Mouse (Mus musculus): Measurements from ENCODE around the gene Krt72.

The Krt72 gene

DNA sequence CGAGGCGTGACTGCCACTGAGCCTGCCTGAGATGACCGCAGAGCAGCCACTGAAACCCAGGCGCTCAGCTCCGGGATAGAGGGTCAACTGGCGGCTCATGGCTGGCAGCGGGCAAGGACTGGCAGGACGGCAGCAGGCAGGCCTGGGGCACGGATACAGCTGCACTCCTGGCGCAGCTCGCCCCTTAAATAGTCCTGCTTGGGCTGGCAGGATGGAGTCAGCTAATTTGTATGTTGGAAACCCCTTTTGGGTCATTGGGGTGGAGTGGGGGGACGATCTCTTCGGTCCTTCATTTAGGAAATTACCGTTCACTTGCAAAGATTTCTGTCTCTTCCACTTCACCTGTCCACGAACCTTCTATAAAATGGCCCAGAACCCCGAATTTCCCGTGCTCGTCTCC, at the start of gene Krt72:
Gene Krt72 (minus strand): TSS at position 101 of the 400 bp plus-strand sequence.
- no peak for DNase-seq (ENCODE audit: low read depth in 1 of 2, low spot score in 2 of 2)

DNA sequence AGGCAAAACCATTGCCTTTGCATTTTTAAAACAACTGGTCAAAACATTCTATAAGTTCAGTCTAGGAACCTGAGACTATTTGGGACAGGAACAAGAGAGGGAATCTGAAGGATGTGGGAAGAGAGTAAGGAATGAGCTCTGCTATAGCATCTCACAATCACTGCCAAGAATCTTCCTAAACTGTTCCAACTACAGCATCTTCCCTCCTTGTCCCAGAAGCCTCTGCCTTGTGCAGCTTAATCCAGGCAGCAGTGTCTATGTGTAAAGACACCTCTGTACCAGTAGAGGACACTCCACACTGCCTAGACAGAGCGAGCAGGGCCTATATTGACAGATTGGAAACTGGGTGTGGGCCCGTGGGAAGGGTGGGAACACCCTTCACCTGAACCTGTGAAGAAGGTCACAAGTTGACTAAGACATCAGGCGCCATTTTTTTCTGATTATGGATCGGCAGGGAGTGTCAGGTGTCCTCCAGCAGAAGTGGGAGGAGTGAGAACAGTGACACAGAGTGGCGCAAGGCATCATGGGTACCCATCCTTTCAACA, 48.6 kb upstream of the Krt72 start:
- DNase-seq (ENCODE audit: low read depth in 1 of 2, low spot score in 2 of 2) = no peak

- no peak for DNase-seq (ENCODE audit: low read depth in 1 of 2, low spot score in 2 of 2)
Measured at GRCm38 (mm10) chr15:101833131-101833530, 46.9 kb upstream of the Krt72 start.

DNA sequence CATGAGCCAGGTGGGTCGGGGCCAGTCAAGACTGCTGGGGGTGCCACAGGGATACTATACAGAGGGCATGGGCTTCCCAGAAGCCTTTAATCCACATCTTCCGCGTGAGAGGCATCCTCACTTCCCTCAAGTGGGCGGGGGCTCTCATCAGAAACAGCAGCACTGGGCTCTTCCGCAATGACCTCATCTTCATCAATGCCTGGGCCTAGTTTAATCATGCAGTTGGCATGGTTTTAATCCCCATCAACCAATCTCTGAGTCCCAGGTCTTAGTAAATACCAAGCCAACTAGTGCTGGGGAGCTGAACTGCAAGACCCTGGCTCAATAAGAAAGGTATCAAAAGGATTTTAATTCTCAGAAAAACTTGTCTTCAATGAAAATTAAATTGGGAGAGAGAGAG, 43.2 kb upstream of the Krt72 start:
- DNase-seq (ENCODE audit: low read depth in 1 of 2, low spot score in 2 of 2) = no peak

GRCm38 (mm10) chr15:101821786-101822185, 35.5 kb upstream of the Krt72 start:
- DNase-seq (ENCODE audit: low read depth in 1 of 2, low spot score in 2 of 2) = no peak

DNA sequence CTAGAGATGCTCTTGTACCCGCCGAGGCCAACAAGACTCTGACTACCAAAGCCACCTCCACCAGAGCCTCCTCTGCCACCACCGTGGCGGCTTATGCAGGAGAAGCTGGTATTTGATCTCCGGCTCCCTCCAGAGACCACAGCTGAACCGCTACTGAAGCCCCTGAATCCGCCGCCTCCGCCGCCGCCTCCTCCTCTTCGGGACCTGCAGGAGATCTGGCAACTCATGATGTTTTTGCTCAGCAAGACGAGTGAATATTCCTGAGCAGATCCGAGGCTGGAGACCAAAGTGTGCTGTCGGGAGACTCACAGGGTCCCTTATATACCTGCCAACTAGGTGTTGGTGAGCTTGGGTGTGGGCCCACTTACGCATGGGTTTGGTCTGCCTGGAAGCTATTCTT, 31.6 kb upstream of the Krt72 start, which contains the start of gene Krt2:
Gene Krt2 (minus strand): TSS at position 295 of the 400 bp plus-strand sequence.
- no peak for DNase-seq (ENCODE audit: low read depth in 1 of 2, low spot score in 2 of 2)

GRCm38 (mm10) chr15:101803052-101803822, 17.0 kb upstream of the Krt72 start:
- DNase-seq (ENCODE audit: low read depth in 1 of 2, low spot score in 2 of 2) = no peak

DNA sequence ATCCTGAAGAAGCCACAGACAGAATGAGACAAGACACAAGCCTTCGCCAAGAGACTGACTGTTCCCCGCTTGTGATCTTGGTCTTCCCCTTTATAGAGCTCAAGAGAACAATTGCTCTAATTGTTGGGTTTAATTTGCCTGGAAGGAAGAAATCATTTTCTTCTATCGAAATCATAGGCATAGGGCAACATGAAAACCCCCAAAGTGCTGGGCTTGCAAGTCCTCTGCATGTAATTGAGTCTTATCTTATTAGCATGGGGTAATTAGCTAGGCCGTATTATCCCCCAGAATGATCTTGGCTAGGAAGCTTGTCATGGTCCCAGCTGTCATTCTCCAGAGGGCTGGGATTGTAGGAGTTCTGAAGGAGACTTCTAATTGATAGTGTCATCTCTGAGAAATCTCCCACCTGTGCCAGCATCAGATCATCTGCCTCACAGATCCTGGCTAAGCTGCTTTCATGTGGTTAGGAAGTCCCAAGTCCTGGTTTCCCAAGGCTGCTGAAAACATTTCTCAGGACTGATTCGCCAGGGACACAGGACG, 16.1 kb upstream of the Krt72 start, which contains the start of gene Krt73:
Gene Krt73 (minus strand): TSS at position 51 of the 540 bp plus-strand sequence.
- DNase-seq (ENCODE audit: low read depth in 1 of 2, low spot score in 2 of 2) = no peak

DNA sequence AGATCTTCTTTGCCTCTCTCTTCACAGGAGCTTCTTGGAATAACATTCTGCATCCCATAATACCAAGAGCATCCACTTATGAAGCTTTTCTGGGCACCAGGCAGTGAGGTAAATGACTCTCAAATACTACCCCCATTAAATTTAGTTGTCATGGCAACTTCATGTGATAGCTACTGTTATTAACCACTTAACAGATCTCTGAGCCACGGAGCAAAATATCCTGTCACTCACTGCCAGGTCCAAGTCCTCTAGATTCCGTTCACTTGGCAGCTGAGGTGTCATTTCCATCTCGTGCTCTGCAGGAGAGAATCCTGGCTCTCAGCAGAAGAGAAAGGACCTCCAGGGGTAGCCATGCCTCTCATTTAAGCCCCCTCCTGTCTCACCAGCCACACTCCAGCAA, 4.6 kb upstream of the Krt72 start:
- no peak for DNase-seq (ENCODE audit: low read depth in 1 of 2, low spot score in 2 of 2)

- DNase-seq (ENCODE audit: low read depth in 1 of 2, low spot score in 2 of 2) = no peak
Measured at GRCm38 (mm10) chr15:101773420-101773819, 12.8 kb downstream of the Krt72 start.

- DNase-seq (ENCODE audit: low read depth in 1 of 2, low spot score in 2 of 2) = peak; percentile 17 to 68
Measured at GRCm38 (mm10) chr15:101772711-101773081, 13.6 kb downstream of the Krt72 start.

DNA sequence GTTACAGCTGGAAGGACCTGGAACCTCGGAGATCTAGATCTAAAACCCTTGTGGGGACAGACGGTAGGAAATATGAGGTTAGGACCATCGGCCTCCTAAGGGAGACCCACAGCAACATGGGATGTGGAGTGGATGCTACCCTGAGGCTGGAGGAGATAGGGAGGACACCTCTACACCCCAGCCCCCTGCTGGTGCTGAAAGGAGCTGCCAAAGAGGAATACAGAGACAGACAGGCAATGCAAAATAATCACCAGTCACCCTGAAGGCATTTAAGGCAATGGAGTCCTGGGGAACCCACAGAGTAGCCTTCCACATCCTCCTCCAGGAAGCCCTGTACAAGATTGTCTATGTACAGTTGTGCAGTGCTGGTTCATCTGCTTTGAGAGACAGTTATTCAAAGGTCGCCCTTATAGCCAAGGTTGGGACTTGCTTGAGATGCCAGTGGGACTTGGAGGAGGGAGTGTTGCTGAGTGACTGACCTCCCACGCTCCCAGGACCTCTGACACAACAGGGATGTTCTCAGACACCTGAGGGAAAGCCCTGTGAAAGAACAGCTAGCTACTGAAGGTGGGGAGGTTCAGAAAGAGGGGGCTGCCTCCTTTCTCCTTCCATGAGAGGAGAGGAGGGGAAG, 14.1 kb downstream of the Krt72 start:
- no peak for DNase-seq (ENCODE audit: low read depth in 1 of 2, low spot score in 2 of 2)

DNA sequence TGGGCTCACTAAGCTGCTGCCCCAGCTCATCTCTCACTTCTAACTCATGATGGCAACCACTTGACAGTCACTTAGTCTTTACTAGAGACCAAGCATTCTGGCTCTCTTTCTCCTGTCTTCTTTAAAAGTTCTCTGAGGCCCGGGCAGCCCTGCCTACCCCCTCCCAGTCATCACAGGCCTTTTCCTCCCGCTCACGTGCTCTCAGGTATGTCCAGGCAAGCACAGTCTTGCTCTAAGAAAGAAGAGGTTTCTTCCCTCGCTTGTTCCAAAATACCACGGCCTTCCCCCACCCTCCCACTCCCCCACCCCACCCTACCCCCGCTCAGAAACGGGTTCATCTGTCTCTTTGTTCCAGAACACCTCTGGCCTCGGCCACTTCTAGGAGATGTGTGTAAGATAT, 16.0 kb downstream of the Krt72 start:
- DNase-seq (ENCODE audit: low read depth in 1 of 2, low spot score in 2 of 2) = no peak

DNA sequence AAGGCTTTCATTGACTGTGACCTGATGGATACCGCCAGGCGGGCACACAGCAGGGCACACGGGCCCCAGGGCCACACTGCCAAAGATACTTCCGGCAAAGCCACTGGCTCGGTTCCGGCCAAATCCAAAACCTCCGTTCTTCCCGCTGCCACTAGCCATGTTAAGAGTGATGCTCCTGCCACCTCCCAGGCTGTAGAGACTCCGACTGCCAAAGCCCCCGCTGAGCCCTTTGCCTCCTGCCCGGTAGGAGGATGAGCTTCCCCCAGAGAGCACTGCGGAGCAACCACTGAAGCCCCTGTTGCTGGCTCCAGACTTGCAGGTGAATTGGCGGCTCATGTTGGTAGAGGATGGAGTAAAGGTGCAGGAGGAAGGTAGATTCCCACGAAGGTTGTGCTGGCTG, 43.5 kb downstream of the Krt72 start, which contains the start of gene Krt71:
Gene Krt71 (minus strand): TSS at position 399 of the 400 bp plus-strand sequence.
- DNase-seq (ENCODE audit: low read depth in 1 of 2, low spot score in 2 of 2) = no peak

- DNase-seq (ENCODE audit: low read depth in 1 of 2, low spot score in 2 of 2) = no peak
Measured at GRCm38 (mm10) chr15:101737786-101738185, 48.5 kb downstream of the Krt72 start.

DNA sequence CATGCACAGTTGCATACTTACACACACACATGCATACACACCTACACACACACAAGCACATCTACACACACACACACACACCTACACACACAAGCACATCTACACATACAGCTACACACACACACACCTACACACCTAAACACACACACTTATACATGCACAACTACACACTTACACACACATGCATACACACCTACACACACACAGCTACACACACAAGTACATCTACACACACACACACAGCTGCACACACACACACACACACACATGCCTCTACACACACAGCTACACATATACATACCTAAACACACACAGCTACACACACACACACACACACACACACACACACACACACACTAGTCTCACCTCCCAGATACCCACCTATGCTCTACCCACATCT, 55.6 kb downstream of the Krt72 start:
- no peak for DNase-seq (ENCODE audit: low read depth in 1 of 2, low spot score in 2 of 2)
